Mouse (Mus musculus): ENCODE data around the gene Olfr1201. TPM values are rescaled to one million over a fixed set of nuclear protein-coding genes. Genes with fewer than 3 reads are reported as not detected.

The Olfr1201 gene
- not detected in 4 replicates for total RNA-seq (2023; ENCODE audit: inconsistent age)

GRCm38 (mm10) chr2:88792736-88793135, at the start of gene Olfr1201:
Olfr1201 (plus strand) TSS chr2:88793036.

GRCm38 (mm10) chr2:88751270-88751669, 41.6 kb upstream of the Olfr1201 start, which contains the start of gene Olfr1198:
Olfr1198 (minus strand) TSS chr2:88751370.

GRCm38 (mm10) chr2:88760369-88760768, 32.5 kb upstream of the Olfr1201 start, which contains the start of gene Olfr1199:
Olfr1199 (minus strand) TSS chr2:88760469.

GRCm38 (mm10) chr2:88770388-88770787, 22.4 kb upstream of the Olfr1201 start, which contains the start of gene Olfr1200:
Olfr1200 (minus strand) TSS chr2:88770488.

GRCm38 (mm10) chr2:88814196-88814595, 21.4 kb downstream of the Olfr1201 start, which contains the start of gene Olfr1202:
Olfr1202 (plus strand) TSS chr2:88814496.

GRCm38 (mm10) chr2:88829437-88829836, 36.6 kb downstream of the Olfr1201 start, which contains the start of gene Olfr1205:
Olfr1205 (plus strand) TSS chr2:88829737.

Other genes with a start within 250 kb of the Olfr1201 start
- not detected in 4 replicates for gene Olfr1188, start 236.1 kb upstream of the Olfr1201 start, total RNA-seq (2023; ENCODE audit: inconsistent age)
- gene Olfr1189, start 206.6 kb upstream of the Olfr1201 start, total RNA-seq (2023; ENCODE audit: inconsistent age), result not detected in 4 replicates
- gene Olfr1191-ps1, start 152.5 kb upstream of the Olfr1201 start, total RNA-seq (2023; ENCODE audit: inconsistent age), result 0.15 to 0.26 TPM (median 0.16 TPM) in 3 of 4 replicates, not detected in the other
- gene Olfr1192-ps1, start 144.5 kb upstream of the Olfr1201 start, total RNA-seq (2023; ENCODE audit: inconsistent age), result not detected in 4 replicates
- not detected in 4 replicates for gene Olfr1193, start 117.4 kb upstream of the Olfr1201 start, total RNA-seq (2023; ENCODE audit: inconsistent age)
- not detected in 4 replicates for gene Olfr1195, start 103.8 kb upstream of the Olfr1201 start, total RNA-seq (2023; ENCODE audit: inconsistent age)
- not detected in 4 replicates for gene Olfr1196, start 88.4 kb upstream of the Olfr1201 start, total RNA-seq (2023; ENCODE audit: inconsistent age)
- not detected in 4 replicates for gene Olfr1197, start 60.7 kb upstream of the Olfr1201 start, total RNA-seq (2023; ENCODE audit: inconsistent age)
- not detected in 4 replicates for gene Olfr1198, start 41.7 kb upstream of the Olfr1201 start, total RNA-seq (2023; ENCODE audit: inconsistent age)
- not detected in 4 replicates for gene Olfr1199, start 32.6 kb upstream of the Olfr1201 start, total RNA-seq (2023; ENCODE audit: inconsistent age)
- gene Olfr1200, start 22.5 kb upstream of the Olfr1201 start, total RNA-seq (2023; ENCODE audit: inconsistent age), result not detected in 4 replicates
- not detected in 4 replicates for gene Olfr1202, start 21.5 kb downstream of the Olfr1201 start, total RNA-seq (2023; ENCODE audit: inconsistent age)
- not detected in 4 replicates for gene Olfr1205, start 36.7 kb downstream of the Olfr1201 start, total RNA-seq (2023; ENCODE audit: inconsistent age)
- not detected in 4 replicates for gene Olfr1204, start 56.3 kb downstream of the Olfr1201 start, total RNA-seq (2023; ENCODE audit: inconsistent age)
- not detected in 4 replicates for gene Olfr1206, start 70.2 kb downstream of the Olfr1201 start, total RNA-seq (2023; ENCODE audit: inconsistent age)
- not detected in 4 replicates for gene Olfr1208, start 109.3 kb downstream of the Olfr1201 start, total RNA-seq (2023; ENCODE audit: inconsistent age)
- gene Olfr1209, start 122.1 kb downstream of the Olfr1201 start, total RNA-seq (2023; ENCODE audit: inconsistent age), result not detected in 4 replicates
- not detected in 4 replicates for gene Olfr1211, start 145.1 kb downstream of the Olfr1201 start, total RNA-seq (2023; ENCODE audit: inconsistent age)
- not detected in 4 replicates for gene Olfr1212, start 160.9 kb downstream of the Olfr1201 start, total RNA-seq (2023; ENCODE audit: inconsistent age)
- not detected in 4 replicates for gene Gm13762, start 187.2 kb downstream of the Olfr1201 start, total RNA-seq (2023; ENCODE audit: inconsistent age)
- not detected in 4 replicates for gene Olfr1214, start 199.6 kb downstream of the Olfr1201 start, total RNA-seq (2023; ENCODE audit: inconsistent age)
- gene Olfr1215, start 213.9 kb downstream of the Olfr1201 start, total RNA-seq (2023; ENCODE audit: inconsistent age), result not detected in 4 replicates
- not detected in 4 replicates for gene Olfr1216, start 225.3 kb downstream of the Olfr1201 start, total RNA-seq (2023; ENCODE audit: inconsistent age)
- not detected in 4 replicates for gene Olfr1217, start 239.0 kb downstream of the Olfr1201 start, total RNA-seq (2023; ENCODE audit: inconsistent age)